Mouse (Mus musculus): ENCODE measurements around the gene Slc25a35. TPM values are rescaled to one million over a fixed set of nuclear protein-coding genes. Genes with fewer than 3 reads are reported as not detected.
"Not testable (repeated sequence)": the region's sequence is repeated elsewhere in the genome, so short reads cannot be mapped to it uniquely, and the experiment has no call there.

Gene Slc25a35
- polyA plus RNA-seq, 1 experiment from 2014 or later: 4.3 TPM

DNA sequence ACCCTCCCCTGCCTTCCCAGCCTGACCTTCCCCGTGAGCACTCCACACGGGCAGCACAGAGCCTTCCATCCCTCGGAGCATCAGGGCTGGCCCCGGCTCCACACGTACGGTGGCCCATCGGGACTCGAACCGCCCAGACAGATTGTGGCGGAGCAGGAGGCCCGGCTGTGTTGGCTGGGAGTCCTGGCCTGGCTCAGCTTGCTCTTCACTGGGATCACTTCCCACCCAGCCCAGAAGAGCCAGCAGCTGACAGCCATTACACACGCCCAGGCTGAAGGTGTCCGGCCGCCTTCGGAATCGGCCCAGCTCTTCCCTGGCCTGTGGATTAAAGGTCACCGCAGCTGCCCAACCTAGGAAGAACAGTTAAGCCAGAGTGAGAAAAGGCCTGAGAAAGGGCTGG lies 20.4 kb downstream of the Slc25a35 start:
- Histone ChIP-seq H3K4me3 (ENCODE audit: low read depth, low read length) (no peak overlapping the region), H3K9ac (replicated peaks; ENCODE audit: low read depth) (no peak overlapping the region), H3K27ac (ENCODE audit: low read length) (no peak overlapping the region), H3K36me3 (ENCODE audit: insufficient read depth, low read length) (peaks cover 14% of the 10 kb centered on the region; the same call in 1 of the 2 replicates), H3K4me1 (ENCODE audit: insufficient read depth, low read depth, low read length) (no peaks in the 10 kb centered on the region), H3K4me2 (replicated peaks; ENCODE audit: low read depth, low read length) (no peak overlapping the region), H3K9me3 (ENCODE audit: low read length) (no peaks in the 10 kb centered on the region), H3K27me3 (replicated peaks; ENCODE audit: insufficient read depth, low read length) (no peaks in the 10 kb centered on the region)
- ATAC-seq (peak; percentile 25; the same call in 1 of the 2 replicates), DNase-seq (ENCODE audit: low spot score) (no peak)
- WGBS: 81% methylated on average over 17 of the region's 17 CpGs
- TF ChIP-seq EP300 (IDR thresholded peaks at IDR 0.05) (no peak), CTCF (IDR thresholded peaks at IDR 0.05) (no peak)

DNA sequence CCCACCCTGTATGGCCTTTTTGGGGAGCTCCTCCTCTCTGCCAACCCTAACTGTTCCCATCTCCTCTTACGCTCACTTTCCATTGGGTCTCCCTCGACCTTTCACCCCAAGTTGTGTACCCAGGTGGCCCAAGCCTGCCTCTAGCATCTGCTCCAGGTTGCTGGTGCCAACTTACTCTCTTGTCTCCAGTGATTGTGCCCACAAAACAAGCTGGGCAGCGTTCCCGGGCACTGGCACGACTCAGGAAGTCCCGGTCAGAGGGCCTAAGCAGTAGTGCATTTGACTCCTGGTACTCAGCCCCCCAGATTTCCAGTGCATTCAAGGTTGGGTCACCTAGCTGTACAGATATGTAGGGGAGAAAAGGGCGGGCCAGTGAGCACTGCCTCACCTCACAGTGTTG lies 25.2 kb downstream of the Slc25a35 start:
- DNase-seq (ENCODE audit: low spot score): no peak
- no peak for TF ChIP-seq EP300 (IDR thresholded peaks at IDR 0.05)
- no peak for TF ChIP-seq CTCF (IDR thresholded peaks at IDR 0.05)
- WGBS: 82% methylated on average over 7 of the region's 7 CpGs
- H3K9me3 ChIP-seq (ENCODE audit: low read length): no peaks in the 10 kb centered on the region
- H3K9ac ChIP-seq (replicated peaks; ENCODE audit: low read depth): no peak overlapping the region
- H3K27ac ChIP-seq (ENCODE audit: low read length): no peak overlapping the region
- H3K4me1 ChIP-seq (ENCODE audit: insufficient read depth, low read depth, low read length): no peaks in the 10 kb centered on the region
- no peaks in the 10 kb centered on the region for H3K27me3 ChIP-seq (replicated peaks; ENCODE audit: insufficient read depth, low read length)
- no peak for ATAC-seq
- no peak overlapping the region for H3K4me3 ChIP-seq (ENCODE audit: low read depth, low read length)
- H3K4me2 ChIP-seq (replicated peaks; ENCODE audit: low read depth, low read length): no peak overlapping the region
- peaks cover 22% of the 10 kb centered on the region; the same call in 1 of the 2 replicates for H3K36me3 ChIP-seq (ENCODE audit: insufficient read depth, low read length)

DNA sequence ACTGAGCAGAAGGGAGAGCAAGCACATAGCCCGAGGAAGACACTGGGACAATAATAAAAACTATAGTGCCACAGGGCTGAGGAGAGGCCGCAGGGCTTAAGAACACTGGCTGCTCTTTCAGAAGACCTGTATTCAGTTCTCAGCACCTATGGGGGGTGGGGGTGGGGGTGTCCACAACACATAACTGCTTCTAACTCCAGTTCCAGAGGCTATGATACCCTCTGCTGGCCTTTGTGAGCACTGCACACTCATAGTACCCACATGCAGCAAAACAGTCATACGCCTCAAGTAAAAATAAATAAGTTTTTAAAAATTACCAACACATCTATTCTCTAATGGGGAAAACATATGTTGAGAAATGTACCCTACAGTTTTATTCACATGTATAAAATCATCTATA lies 26.4 kb downstream of the Slc25a35 start:
- no peak for ATAC-seq
- Histone ChIP-seq H3K4me3 (ENCODE audit: low read depth, low read length) (no peak overlapping the region), H3K36me3 (ENCODE audit: insufficient read depth, low read length) (peaks cover 28% of the 10 kb centered on the region; the same call in 1 of the 2 replicates), H3K9me3 (ENCODE audit: low read length) (no peaks in the 10 kb centered on the region), H3K4me2 (replicated peaks; ENCODE audit: low read depth, low read length) (no peak overlapping the region), H3K27me3 (replicated peaks; ENCODE audit: insufficient read depth, low read length) (no peaks in the 10 kb centered on the region), H3K4me1 (ENCODE audit: insufficient read depth, low read depth, low read length) (no peaks in the 10 kb centered on the region), H3K9ac (replicated peaks; ENCODE audit: low read depth) (no peak overlapping the region), H3K27ac (ENCODE audit: low read length) (no peak overlapping the region)
- TF ChIP-seq CTCF (IDR thresholded peaks at IDR 0.05) (no peak; the same call in 1 of the 2 replicates), EP300 (IDR thresholded peaks at IDR 0.05) (no peak)
- 93% methylated on average over 3 of the region's 3 CpGs for WGBS
- no peak for DNase-seq (ENCODE audit: low spot score)

DNA sequence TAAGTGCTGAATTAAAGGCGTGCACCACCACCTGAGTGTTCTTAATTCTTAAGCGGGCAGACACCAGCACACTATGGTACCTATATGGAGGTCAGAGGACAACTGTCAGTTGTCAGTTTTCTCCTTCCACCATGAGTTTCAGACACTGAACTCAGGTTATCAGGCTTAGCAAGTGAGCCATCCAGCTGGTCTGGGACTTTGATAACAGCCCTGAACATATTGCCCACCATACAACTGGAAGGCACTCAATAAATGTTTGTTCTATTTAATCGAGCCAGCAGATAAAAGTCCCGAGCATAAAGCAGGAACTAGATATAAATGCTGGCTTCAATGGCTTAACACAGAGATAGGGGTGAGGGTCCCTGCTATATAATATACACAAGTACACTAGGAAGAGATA lies 29.1 kb downstream of the Slc25a35 start:
- H3K9ac ChIP-seq (replicated peaks; ENCODE audit: low read depth): no peak overlapping the region
- H3K9me3 ChIP-seq (ENCODE audit: low read length): no peaks in the 10 kb centered on the region
- H3K4me1 ChIP-seq (ENCODE audit: insufficient read depth, low read depth, low read length): no peaks in the 10 kb centered on the region
- H3K27ac ChIP-seq (ENCODE audit: low read length): no peak overlapping the region
- TF ChIP-seq CTCF (IDR thresholded peaks at IDR 0.05) (no peak), EP300 (IDR thresholded peaks at IDR 0.05) (no peak)
- WGBS: 82% methylated on average over 4 of the region's 4 CpGs
- no peak for ATAC-seq
- no peak overlapping the region for H3K4me3 ChIP-seq (ENCODE audit: low read depth, low read length)
- H3K36me3 ChIP-seq (ENCODE audit: insufficient read depth, low read length): peaks cover 28% of the 10 kb centered on the region
- H3K4me2 ChIP-seq (replicated peaks; ENCODE audit: low read depth, low read length): no peak overlapping the region
- H3K27me3 ChIP-seq (replicated peaks; ENCODE audit: insufficient read depth, low read length): no peaks in the 10 kb centered on the region
- DNase-seq (ENCODE audit: low spot score): no peak

DNA sequence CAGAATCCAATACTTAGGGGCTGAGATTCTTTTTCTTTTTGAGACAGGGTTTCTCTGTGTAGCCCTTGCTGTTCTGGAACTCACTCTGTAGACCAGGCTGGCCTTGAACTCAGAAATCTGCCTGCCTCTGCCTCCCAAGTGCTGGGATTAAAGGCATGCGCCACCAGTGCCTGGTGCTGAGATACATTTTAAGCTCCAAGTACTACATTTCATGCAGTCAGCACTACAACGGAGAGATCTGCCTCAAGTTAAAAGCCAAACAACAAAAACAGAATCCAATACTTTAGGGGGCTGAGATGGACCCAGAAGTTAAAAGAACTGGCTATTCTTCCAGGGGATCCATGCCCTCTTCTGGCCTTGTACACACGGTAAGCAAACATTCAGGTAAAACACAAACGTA lies 34.9 kb downstream of the Slc25a35 start:
- not testable (repeated sequence) for H3K9me3 ChIP-seq (ENCODE audit: low read length); H3K4me2 ChIP-seq (replicated peaks; ENCODE audit: low read depth, low read length); H3K4me3 ChIP-seq (ENCODE audit: low read depth, low read length); H3K27ac ChIP-seq (ENCODE audit: low read length); DNase-seq (ENCODE audit: low spot score); ATAC-seq; H3K4me1 ChIP-seq (ENCODE audit: insufficient read depth, low read depth, low read length); H3K27me3 ChIP-seq (replicated peaks; ENCODE audit: insufficient read depth, low read length); H3K9ac ChIP-seq (replicated peaks; ENCODE audit: low read depth)
- WGBS: 83% methylated on average over 4 of the region's 4 CpGs
- peaks cover 20% of the 10 kb centered on the region for H3K36me3 ChIP-seq (ENCODE audit: insufficient read depth, low read length)

DNA sequence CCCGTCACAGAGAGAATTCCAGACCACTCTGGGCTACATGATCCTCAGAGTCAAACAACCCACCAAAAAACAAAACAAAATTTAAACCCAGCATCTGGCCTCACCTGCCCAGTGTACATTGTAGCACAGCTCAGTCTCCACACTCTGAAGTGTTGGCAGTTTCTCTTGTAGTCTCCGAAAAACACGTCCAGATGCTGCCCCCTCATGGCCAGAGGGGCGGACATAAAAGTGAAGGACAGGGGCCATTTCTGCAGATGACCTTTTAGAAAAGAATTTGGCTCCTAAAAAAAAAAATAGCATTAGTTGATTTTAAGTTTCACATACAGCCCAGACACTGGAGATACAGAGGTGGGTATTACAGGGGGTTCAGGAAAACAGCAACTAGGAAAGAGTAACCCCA lies 35.7 kb downstream of the Slc25a35 start:
- peak; percentile 14 for DNase-seq (ENCODE audit: low spot score)
- peak; percentile 43 for TF ChIP-seq CTCF (IDR thresholded peaks at IDR 0.05)
- no peak for TF ChIP-seq EP300 (IDR thresholded peaks at IDR 0.05)
- 52% methylated on average over 4 of the region's 4 CpGs for whole genome bisulfite sequencing
- no peaks in the 10 kb centered on the region for H3K9me3 ChIP-seq (ENCODE audit: low read length)
- H3K36me3 ChIP-seq (ENCODE audit: insufficient read depth, low read length): peaks cover 18% of the 10 kb centered on the region
- no peak for ATAC-seq
- H3K4me1 ChIP-seq (ENCODE audit: insufficient read depth, low read depth, low read length): no peaks in the 10 kb centered on the region
- no peak overlapping the region for H3K27ac ChIP-seq (ENCODE audit: low read length)
- no peaks in the 10 kb centered on the region for H3K27me3 ChIP-seq (replicated peaks; ENCODE audit: insufficient read depth, low read length)
- H3K4me2 ChIP-seq (replicated peaks; ENCODE audit: low read depth, low read length): no peak overlapping the region
- H3K4me3 ChIP-seq (ENCODE audit: low read depth, low read length): no peak overlapping the region
- no peak overlapping the region for H3K9ac ChIP-seq (replicated peaks; ENCODE audit: low read depth)

DNA sequence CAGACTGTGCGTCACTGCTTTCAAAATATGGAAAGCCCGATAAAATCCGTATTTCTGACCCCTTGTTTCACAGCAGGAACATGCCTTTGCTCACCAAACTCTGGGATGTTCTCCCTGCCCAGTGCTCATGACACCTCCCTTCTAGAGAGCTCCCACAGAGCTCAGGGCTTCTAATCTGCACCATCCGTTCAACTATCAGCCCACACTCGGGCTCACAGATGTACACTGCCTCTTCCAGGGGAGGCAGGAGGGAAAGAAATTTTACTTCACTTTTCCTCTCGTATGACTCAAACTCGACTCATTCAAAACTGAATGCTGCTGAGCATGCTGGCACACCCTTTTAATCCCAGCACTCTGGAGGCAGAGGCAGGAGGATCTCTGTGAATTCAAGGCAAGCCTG lies 37.3 kb downstream of the Slc25a35 start:
- ATAC-seq: no peak
- 83% methylated on average over 7 of the region's 7 CpGs for WGBS
- Histone ChIP-seq H3K9me3 (ENCODE audit: low read length) (no peaks in the 10 kb centered on the region), H3K36me3 (ENCODE audit: insufficient read depth, low read length) (peaks cover 11% of the 10 kb centered on the region; the same call in 1 of the 2 replicates), H3K27me3 (replicated peaks; ENCODE audit: insufficient read depth, low read length) (no peaks in the 10 kb centered on the region), H3K9ac (replicated peaks; ENCODE audit: low read depth) (no peak overlapping the region), H3K4me2 (replicated peaks; ENCODE audit: low read depth, low read length) (no peak overlapping the region), H3K4me3 (ENCODE audit: low read depth, low read length) (no peak overlapping the region), H3K27ac (ENCODE audit: low read length) (no peak overlapping the region), H3K4me1 (ENCODE audit: insufficient read depth, low read depth, low read length) (no peaks in the 10 kb centered on the region)
- no peak for DNase-seq (ENCODE audit: low spot score)
- TF ChIP-seq EP300 (IDR thresholded peaks at IDR 0.05) (no peak), CTCF (IDR thresholded peaks at IDR 0.05) (no peak)

DNA sequence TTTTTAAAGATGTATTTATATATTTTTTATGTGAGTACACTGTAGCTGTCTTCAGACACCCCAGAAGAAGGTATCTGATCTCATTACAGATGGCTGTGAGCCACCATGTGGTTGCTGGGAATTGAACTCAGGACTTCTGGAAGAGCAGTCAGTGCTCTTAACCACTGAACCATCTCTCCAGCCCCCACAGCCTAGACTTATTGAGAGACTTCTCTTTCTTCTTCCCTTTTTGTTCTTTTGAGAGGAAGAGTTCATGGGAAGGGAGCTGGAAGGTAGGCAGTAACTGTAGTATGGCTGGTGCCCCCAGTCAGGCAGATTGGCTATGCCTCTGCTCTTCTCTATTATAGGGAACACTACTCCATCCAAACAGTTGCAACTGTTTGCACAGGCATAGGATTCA lies 38.6 kb downstream of the Slc25a35 start:
- not testable (repeated sequence) for H3K9ac ChIP-seq (replicated peaks; ENCODE audit: low read depth); H3K4me3 ChIP-seq (ENCODE audit: low read depth, low read length); DNase-seq (ENCODE audit: low spot score)

More for the DNA sequence above, 38.6 kb downstream of the Slc25a35 start:
- H3K27me3 ChIP-seq (replicated peaks; ENCODE audit: insufficient read depth, low read length); H3K4me1 ChIP-seq (ENCODE audit: insufficient read depth, low read depth, low read length); H3K9me3 ChIP-seq (ENCODE audit: low read length); ATAC-seq; H3K36me3 ChIP-seq (ENCODE audit: insufficient read depth, low read length); H3K27ac ChIP-seq (ENCODE audit: low read length); H3K4me2 ChIP-seq (replicated peaks; ENCODE audit: low read depth, low read length): not testable (repeated sequence)

All from lung, postnatal 0 days (tissue).